Mouse (Mus musculus) kidney, adult 2 months (tissue): Measurements from ENCODE around the gene Eif3j1. TPM values are rescaled to one million over a fixed set of nuclear protein-coding genes. Genes with fewer than 3 reads are reported as not detected.
"Not testable (repeated sequence)": the region's sequence is repeated elsewhere in the genome, so short reads cannot be mapped to it uniquely, and the experiment has no call there.

Experiments used
- DNase-seq: peaks from one replicate; pipeline ENCODE4 v3.0.0; 2021
- H3K27ac ChIP-seq: fragments of 200-500 bp; 2 replicates; pipeline ENCODE4 v1.5.1; 2012; ENCODE audit warnings: low read depth, low read length, control low read depth, inconsistent platforms; ENCODE audit not compliant: insufficient read depth
- H3K27me3 ChIP-seq: fragments of 200-500 bp; replicated peaks from 2 replicates; pipeline ENCODE4 v1.6.1; 2012; ENCODE audit warnings: mild to moderate bottlenecking, moderate library complexity, low read length, inconsistent platforms; ENCODE audit not compliant: control insufficient read depth, insufficient read depth
- H3K36me3 ChIP-seq: fragments of 200-500 bp; 2 replicates; pipeline ENCODE4 v1.6.1; 2012; ENCODE audit warnings: mild to moderate bottlenecking, moderate library complexity, low read length, inconsistent platforms; ENCODE audit not compliant: control insufficient read depth, insufficient read depth
- H3K4me1 ChIP-seq: fragments of 200-500 bp; 2 replicates; pipeline ENCODE4 v1.6.1; 2011; ENCODE audit warnings: low read length; ENCODE audit not compliant: control insufficient read depth, insufficient read depth
- H3K4me3 ChIP-seq: fragments of 200-500 bp; 2 replicates; pipeline ENCODE4 v1.5.1; 2011; ENCODE audit warnings: mild to moderate bottlenecking, low read depth, low read length, control low read depth; ENCODE audit not compliant: insufficient read depth
- CTCF ChIP-seq: fragments of 200-500 bp; conservative IDR thresholded peaks from 2 replicates; pipeline ENCODE4 v1.5.1; 2011; ENCODE audit warnings: low read depth, mild to moderate bottlenecking, control low read depth, low read length, moderate library complexity, mixed read lengths; ENCODE audit not compliant: insufficient read depth, insufficient read length
- POLR2A ChIP-seq: fragments of 200-500 bp; IDR thresholded peaks from one replicate; pipeline ENCODE4 v1.6.1; 2011; ENCODE audit warnings: low read depth, low read length, control low read depth
- WGBS: fragments of 180-500 bp; shearing (Covaris S2); methylation state at CpG from one replicate; pipeline ENCODE4 v1.1.7; 2018; 5-methylcytosine and 5-hydroxymethylcytosine counted together
- polyA plus RNA-seq: library from polyadenylated mRNA; depleted of rRNA; stranded (reverse); fragments of >200 nt; gene quantifications from 2 replicates; pipeline ENCODE4 v1.2.3, GENCODE M21; 2012; rRNA removed

Gene Eif3j1
- polyA plus RNA-seq: 3.2 and 3.3 TPM in 2 replicates

DNA sequence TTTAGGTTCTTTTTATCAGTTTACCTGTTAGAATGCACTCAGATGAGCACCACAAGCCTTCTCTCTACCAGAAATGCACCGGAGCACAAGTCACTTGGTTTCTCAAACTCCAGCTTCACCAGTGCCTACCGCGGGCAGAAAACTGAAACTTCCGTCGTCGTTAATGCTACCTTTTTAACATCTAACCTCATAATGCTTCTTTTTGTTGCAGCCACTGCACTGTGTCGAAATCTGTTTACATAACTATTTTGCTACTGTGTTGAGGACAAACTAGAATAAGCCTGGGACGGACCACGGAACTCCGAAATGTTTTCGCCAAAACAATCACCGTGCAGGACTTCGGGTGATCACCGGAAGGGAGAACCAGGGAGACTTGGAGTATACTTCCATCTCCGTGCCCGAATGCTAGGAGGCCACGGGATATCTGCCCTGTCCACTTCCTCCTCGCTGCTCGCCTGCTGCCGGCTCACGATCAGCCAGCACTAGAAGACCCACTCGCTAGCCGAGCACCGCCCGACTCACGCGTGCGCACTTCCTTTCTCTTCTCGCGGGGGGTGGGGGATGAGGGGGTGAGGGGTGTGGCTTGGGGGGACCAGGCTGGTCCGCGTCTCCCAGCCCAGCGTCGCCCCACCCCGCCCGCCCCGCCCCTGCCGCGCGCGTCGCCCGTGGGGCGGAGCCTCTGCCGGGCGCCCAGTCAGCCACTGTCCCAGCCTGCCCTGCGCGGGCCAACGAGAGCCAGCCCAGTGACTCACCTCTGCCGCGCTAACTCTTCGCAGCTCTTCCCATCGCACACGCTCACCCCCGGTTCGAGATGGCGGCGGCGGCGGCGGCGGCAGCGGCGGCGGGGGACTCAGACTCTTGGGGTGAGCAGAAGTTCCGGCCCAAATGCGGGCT lies at the start of gene Eif3j1:
Eif3j1 (plus strand) TSS at position 685 of the 894 bp plus-strand sequence.
- Histone ChIP-seq H3K36me3 (no peaks in the 10 kb centered on the region), H3K4me1 (peaks cover 2% of the 10 kb centered on the region; the same call in 1 of the 2 replicates), H3K4me3 (peak within 1 kb of the TSS; percentile 98), H3K27me3 (no peaks in the 10 kb centered on the region), H3K27ac (peak within 1 kb of the TSS; percentile 97)
- peak; percentile 95 for DNase-seq
- WGBS: under 1% methylated on average over 58 of the region's 67 CpGs
- TF ChIP-seq POLR2A (peak; percentile 99), CTCF (no peak)

DNA sequence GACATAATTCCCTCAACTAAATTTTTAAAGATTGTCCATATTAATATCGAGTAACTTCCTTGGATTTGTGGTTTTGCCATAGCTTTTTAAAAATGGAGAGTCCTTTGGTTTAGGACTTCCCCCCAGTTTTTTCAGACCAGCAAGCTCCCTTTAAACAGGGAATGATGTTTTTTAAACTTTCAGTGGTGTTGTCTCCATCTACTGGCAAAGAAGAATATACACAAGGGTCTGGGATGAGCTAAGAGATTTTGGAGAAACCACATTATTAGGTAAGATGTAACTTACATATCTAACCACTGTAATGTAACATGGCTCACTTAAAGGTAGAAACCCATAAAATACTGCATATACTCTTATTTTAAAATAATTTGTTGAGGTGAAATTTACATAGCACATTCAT lies 32.6 kb upstream of the Eif3j1 start:
- H3K36me3 ChIP-seq: peaks cover 1% of the 10 kb centered on the region; the same call in 1 of the 2 replicates
- no peak for DNase-seq
- no peaks in the 10 kb centered on the region for H3K27me3 ChIP-seq
- H3K4me3 ChIP-seq: no peak overlapping the region
- WGBS: 92% methylated on average over 1 of the region's 1 CpGs
- no peaks in the 10 kb centered on the region for H3K4me1 ChIP-seq
- H3K27ac ChIP-seq: no peak overlapping the region
- TF ChIP-seq POLR2A: no peak
- TF ChIP-seq CTCF: no peak

DNA sequence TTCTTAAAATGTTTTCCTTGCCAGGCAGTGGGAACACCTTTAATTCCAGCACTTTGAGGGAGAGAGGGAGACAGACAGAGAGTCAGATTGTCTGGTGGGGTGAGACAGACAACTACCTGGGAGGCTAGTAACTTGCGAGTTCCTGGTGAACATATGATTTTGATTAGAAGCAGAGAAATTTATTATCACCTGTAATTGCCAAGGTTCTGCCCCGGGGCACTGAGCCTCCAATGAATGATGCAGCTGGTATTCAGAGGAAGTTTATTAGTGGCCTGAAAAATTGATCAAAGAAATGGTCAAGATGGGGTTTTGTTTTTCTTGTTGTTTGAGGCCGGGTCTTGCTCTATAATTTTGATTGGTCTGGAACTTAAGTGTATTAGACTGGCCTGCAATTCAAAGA lies 19.5 kb upstream of the Eif3j1 start:
- no peak for TF ChIP-seq POLR2A
- TF ChIP-seq CTCF: no peak
- H3K36me3 ChIP-seq: peaks cover 4% of the 10 kb centered on the region
- H3K27me3 ChIP-seq: no peaks in the 10 kb centered on the region
- H3K4me3 ChIP-seq: no peak overlapping the region
- no peaks in the 10 kb centered on the region for H3K4me1 ChIP-seq
- H3K27ac ChIP-seq: no peak overlapping the region
- no peak for DNase-seq
- WGBS: 95% methylated on average over 3 of the region's 3 CpGs

DNA sequence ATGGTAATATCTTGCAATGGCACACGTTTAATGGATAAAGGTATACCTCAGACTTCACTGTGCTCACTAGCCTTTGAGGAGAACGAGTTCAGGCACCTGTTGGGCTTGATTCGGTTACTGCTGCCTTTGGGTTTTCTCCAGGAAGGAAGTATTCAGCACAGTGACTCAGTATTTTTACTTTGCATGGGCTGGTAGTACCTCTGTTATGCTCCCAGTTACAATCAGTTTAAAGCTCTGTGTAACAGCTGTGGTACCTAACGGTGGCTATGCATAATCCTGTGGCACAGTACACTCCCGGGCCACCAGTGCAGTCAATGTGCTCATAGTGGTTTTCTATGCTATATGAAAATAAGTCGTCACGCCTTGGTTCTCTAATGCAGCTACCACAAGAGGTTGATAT lies 16.9 kb upstream of the Eif3j1 start:
- WGBS: 86% methylated on average over 7 of the region's 7 CpGs
- H3K4me1 ChIP-seq: no peaks in the 10 kb centered on the region
- peaks cover 2% of the 10 kb centered on the region for H3K36me3 ChIP-seq
- no peak for DNase-seq
- H3K27ac ChIP-seq: no peak overlapping the region
- no peaks in the 10 kb centered on the region for H3K27me3 ChIP-seq
- H3K4me3 ChIP-seq: no peak overlapping the region
- TF ChIP-seq POLR2A: no peak
- TF ChIP-seq CTCF: no peak

DNA sequence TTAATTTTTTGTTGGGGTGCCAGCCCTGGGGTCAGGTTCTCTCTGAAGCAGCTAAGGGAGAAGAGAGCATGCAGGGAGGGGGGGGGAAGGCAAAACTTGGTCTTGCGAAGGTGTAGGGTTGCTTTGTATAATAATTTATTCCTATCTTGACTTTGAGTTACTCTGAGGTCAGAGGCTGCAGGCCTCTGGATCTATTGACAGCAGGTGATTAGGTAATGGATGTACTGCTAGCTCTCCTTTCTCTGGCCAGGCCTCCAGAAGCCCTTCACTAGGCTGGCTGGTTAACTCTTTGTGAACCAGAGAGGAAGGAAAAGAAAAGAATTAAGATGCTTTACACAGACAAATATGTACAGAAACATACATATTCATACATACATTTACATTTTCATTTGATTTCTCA lies 9.6 kb upstream of the Eif3j1 start:
- Histone ChIP-seq H3K27me3 (no peaks in the 10 kb centered on the region), H3K4me1 (no peaks in the 10 kb centered on the region), H3K4me3 (no peak overlapping the region), H3K36me3 (no peaks in the 10 kb centered on the region), H3K27ac (no peak overlapping the region)
- no peak for DNase-seq
- TF ChIP-seq POLR2A: no peak
- no peak for TF ChIP-seq CTCF
- WGBS: 48% methylated on average over 1 of the region's 1 CpGs

DNA sequence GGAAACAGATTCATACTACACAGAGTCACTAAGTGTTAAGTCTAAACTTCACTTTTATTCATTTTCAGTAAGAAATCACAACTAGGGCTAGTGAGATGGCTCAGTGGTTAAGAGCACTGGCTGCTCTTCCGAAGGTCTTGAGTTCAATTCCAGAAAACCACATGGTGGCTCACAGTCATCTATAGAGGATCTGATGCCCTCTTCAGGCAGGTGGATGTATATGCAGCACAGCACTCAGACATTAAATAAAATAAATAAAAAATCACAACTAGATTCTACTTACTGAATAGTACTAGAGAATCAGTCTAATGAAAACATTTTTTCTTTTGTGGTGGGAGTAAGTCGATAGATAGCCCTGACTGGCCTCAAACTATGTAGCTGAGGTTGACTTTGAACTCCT lies 6.1 kb upstream of the Eif3j1 start:
- no peak for DNase-seq
- H3K4me3 ChIP-seq: no peak overlapping the region
- H3K4me1 ChIP-seq: no peaks in the 10 kb centered on the region
- 76% methylated on average over 2 of the region's 2 CpGs for WGBS
- H3K27me3 ChIP-seq: no peaks in the 10 kb centered on the region
- TF ChIP-seq CTCF (no peak), POLR2A (no peak)
- H3K36me3 ChIP-seq: no peaks in the 10 kb centered on the region
- H3K27ac ChIP-seq: no peak overlapping the region

DNA sequence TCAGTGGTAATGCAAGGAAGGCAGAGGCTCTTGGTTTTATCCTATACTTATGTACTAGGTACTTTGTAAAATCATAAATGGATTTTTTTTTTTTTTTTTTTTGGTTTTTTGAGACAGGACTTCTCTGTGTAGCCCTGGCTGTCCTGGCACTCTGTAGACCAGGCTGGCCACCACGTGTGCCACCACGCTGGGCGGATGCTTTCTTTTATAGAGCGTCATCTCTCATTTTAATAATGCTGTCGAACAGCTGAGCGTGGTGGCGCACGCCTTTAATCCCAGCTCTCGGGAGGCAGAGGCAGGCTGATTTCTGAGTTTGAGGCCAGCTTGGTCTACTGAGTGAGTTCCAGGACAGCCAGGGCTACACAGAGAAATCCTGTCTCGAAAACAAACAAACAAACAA lies 1.3 kb upstream of the Eif3j1 start:
- H3K4me3 ChIP-seq, H3K4me1 ChIP-seq, DNase-seq, H3K36me3 ChIP-seq, H3K27me3 ChIP-seq, H3K27ac ChIP-seq: not testable (repeated sequence)
- 96% methylated on average over 10 of the region's 10 CpGs for WGBS
